Mouse (Mus musculus) lung, embryonic 15.5 days (tissue): ENCODE measurements around the gene Cacna1b. TPM values are rescaled to one million over a fixed set of nuclear protein-coding genes. Genes with fewer than 3 reads are reported as not detected.

Source experiments
- ATAC-seq: fragments of 200-750 bp; cut with Nextera tagmentation; 2 replicates; pipeline ENCODE4 v1.8.0; 2017; ENCODE audit warnings: moderate number of reproducible peaks, borderline replicate concordance; ENCODE audit not compliant: low FRiP score, low TSS enrichment; ENCODE audit errors: extremely low read depth
- H3K27ac ChIP-seq: fragments of 300-500 bp; sonication (generic); 2 replicates; pipeline ENCODE4 v1.5.1; 2015; ENCODE audit warnings: moderate library complexity, mild to moderate bottlenecking, inconsistent platforms
- H3K27me3 ChIP-seq: fragments of 300-500 bp; sonication (generic); 2 replicates; pipeline ENCODE4 v1.6.1; 2015; ENCODE audit warnings: inconsistent platforms
- H3K36me3 ChIP-seq: fragments of 300-500 bp; sonication (generic); 2 replicates; pipeline ENCODE4 v1.6.1; 2015; ENCODE audit warnings: inconsistent platforms
- H3K4me1 ChIP-seq: fragments of 300-500 bp; sonication (generic); 2 replicates; pipeline ENCODE4 v1.6.1; 2015; ENCODE audit warnings: inconsistent platforms
- H3K4me2 ChIP-seq: fragments of 300-500 bp; sonication (generic); 2 replicates; pipeline ENCODE4 v1.6.1; 2015; ENCODE audit warnings: inconsistent platforms, mild to moderate bottlenecking, moderate library complexity
- H3K4me3 ChIP-seq: fragments of 300-500 bp; sonication (generic); 2 replicates; pipeline ENCODE4 v1.5.1; 2015; ENCODE audit warnings: mild to moderate bottlenecking, inconsistent platforms
- H3K9ac ChIP-seq: fragments of 300-500 bp; sonication (generic); 2 replicates; pipeline ENCODE4 v1.6.1; 2015; ENCODE audit warnings: inconsistent platforms
- H3K9me3 ChIP-seq: fragments of 300-500 bp; sonication (generic); 2 replicates; pipeline ENCODE4 v1.6.1; 2016; ENCODE audit warnings: inconsistent platforms
- WGBS: fragments of 180-500 bp; shearing (Covaris S2); methylation state at CpG from one replicate; pipeline ENCODE4 v1.1.7; 2015; 5-methylcytosine and 5-hydroxymethylcytosine counted together
- polyA plus RNA-seq: library from polyadenylated mRNA; unstranded; fragments of >200 nt; fragmentation: Nextera tagmentation; extraction: Ambion mirVana; gene quantifications from 2 replicates; pipeline ENCODE4 v1.2.1, GENCODE M21; 2015

The Cacna1b gene
- polyA plus RNA-seq, 1 experiment from 2014 or later = 0.31 TPM

DNA sequence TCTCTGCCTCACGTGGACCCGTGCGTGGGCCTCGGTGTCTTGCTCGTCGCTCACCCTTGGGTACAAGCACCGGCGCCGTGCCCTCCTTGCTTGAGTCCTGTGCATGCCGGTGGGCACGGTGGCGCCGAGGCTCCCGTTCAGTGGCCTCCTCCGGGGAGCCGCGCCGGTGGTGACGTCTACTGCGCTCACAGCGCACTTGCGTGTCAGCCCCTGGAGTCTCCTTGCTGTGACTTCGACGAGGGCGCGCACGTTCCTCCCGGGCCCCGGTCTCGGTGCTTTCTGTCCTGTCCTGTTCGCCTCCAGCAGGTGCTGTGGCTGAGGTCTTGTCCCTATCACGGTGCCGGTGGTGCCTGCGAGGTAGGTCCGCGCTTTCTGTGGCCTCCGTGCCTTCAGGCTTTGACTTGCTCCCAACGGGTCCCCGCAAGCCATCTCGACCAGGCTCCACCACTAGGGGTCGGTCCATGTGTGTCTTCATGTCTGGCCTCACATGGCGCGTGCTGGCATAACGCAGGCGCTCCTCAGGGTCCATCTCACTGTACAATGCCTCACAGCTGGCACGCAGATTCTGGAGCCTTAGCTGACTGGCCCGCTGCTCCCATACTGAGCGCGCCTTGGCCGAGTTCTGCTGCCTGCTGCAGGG lies 83.8 kb downstream of the Cacna1b start:
- H3K4me2 ChIP-seq = peak overlapping the region; percentile 60
- 17% methylated on average over 50 of the region's 50 CpGs for WGBS
- H3K4me1 ChIP-seq = peaks cover 7% of the 10 kb centered on the region; the same call in 1 of the 2 replicates
- H3K9ac ChIP-seq = no peak overlapping the region
- H3K9me3 ChIP-seq = no peaks in the 10 kb centered on the region
- H3K4me3 ChIP-seq = peak overlapping the region; percentile 19
- no peak overlapping the region for H3K27ac ChIP-seq
- peak; percentile 56 for ATAC-seq
- no peaks in the 10 kb centered on the region for H3K27me3 ChIP-seq
- H3K36me3 ChIP-seq = no peaks in the 10 kb centered on the region

GRCm38 (mm10) chr2:24678538-24678937 lies 84.4 kb downstream of the Cacna1b start:
- ATAC-seq = no peak
- peaks cover 7% of the 10 kb centered on the region; the same call in 1 of the 2 replicates for H3K4me1 ChIP-seq
- H3K9me3 ChIP-seq = no peaks in the 10 kb centered on the region
- H3K4me3 ChIP-seq = peak overlapping the region; percentile 19; the same call in 1 of the 2 replicates
- H3K9ac ChIP-seq = no peak overlapping the region
- peak overlapping the region; percentile 60 for H3K4me2 ChIP-seq
- no peaks in the 10 kb centered on the region for H3K36me3 ChIP-seq
- H3K27ac ChIP-seq = no peak overlapping the region
- no peaks in the 10 kb centered on the region for H3K27me3 ChIP-seq
- WGBS = 63% methylated on average over 5 of the region's 5 CpGs

DNA sequence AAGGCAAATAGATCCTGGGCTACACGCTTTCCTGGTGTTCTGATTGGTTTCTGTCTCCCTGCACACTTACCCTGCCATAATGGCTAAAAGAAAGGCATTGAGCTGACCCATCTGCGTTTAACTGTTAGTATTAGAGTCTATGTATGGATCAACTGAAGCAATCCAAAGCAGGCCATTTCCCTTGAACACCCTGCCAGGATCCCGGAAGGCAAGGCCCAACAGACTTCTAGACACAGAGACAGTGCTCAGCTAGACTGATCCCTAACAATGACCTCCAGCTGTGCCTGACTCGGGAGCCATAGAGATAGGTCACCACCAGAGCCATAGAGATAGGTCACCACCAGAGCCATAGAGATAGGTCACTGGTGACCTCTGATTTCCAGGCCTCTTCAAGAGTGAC lies 84.8 kb downstream of the Cacna1b start:
- Histone ChIP-seq H3K4me3 (no peak overlapping the region), H3K27ac (no peak overlapping the region), H3K27me3 (no peaks in the 10 kb centered on the region), H3K9me3 (no peaks in the 10 kb centered on the region), H3K4me1 (peaks cover 7% of the 10 kb centered on the region; the same call in 1 of the 2 replicates), H3K4me2 (no peak overlapping the region), H3K36me3 (no peaks in the 10 kb centered on the region), H3K9ac (no peak overlapping the region)
- no peak for ATAC-seq
- 71% methylated on average over 4 of the region's 4 CpGs for WGBS

DNA sequence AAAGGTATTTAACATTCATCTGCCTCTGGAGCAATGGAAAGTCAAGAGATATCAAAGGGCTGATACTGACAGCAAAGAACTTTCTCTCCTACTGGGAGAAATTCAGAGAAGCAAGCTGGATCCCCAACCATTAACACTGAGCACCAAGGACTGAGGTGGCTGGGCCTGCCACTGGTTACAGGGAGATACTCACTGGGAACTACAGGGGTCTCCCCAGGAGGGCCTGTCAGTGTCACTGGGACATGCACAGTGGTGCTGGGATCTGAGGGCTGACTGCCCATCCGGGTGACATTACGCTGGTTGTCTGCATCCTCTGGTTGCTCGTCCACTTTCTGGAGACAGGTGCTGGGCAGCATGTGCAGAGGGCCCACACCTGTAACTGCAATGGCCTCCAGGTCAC lies 85.3 kb downstream of the Cacna1b start:
- 91% methylated on average over 3 of the region's 3 CpGs for WGBS
- Histone ChIP-seq H3K9ac (no peak overlapping the region), H3K27me3 (no peaks in the 10 kb centered on the region), H3K9me3 (no peaks in the 10 kb centered on the region), H3K4me2 (no peak overlapping the region), H3K36me3 (no peaks in the 10 kb centered on the region), H3K4me3 (no peak overlapping the region), H3K27ac (no peak overlapping the region), H3K4me1 (peaks cover 7% of the 10 kb centered on the region; the same call in 1 of the 2 replicates)
- no peak for ATAC-seq

DNA sequence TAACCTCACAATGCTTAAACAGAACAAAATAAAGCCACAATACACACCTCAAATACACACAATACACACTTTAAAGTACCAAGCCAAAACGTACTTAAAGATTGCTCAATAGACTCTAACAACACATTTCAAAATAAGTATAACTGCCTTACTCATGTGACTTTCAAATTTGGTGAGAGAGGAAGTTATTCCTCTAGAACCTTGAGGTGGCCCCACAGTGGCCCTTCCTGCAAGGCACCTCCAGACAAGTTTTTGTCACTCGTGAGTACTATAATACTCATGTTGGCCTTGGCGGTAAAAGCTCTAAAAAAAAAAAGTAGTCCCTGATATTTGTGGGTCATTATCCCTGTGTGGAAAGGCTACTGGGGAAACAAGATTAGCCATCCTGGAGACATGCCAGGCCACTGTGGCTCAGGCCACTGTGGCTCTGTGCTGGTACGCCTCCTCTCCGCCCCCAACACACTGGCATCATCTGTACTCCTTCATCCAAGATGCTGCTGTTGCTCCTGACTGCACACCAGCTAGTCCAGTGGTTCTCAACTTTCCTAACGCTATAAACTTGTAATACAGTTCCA lies 88.4 kb downstream of the Cacna1b start:
- no peak overlapping the region for H3K9ac ChIP-seq
- H3K27ac ChIP-seq = no peak overlapping the region
- H3K9me3 ChIP-seq = no peaks in the 10 kb centered on the region
- ATAC-seq = no peak
- H3K4me3 ChIP-seq = no peak overlapping the region
- no peaks in the 10 kb centered on the region for H3K27me3 ChIP-seq
- H3K4me1 ChIP-seq = peaks cover 7% of the 10 kb centered on the region; the same call in 1 of the 2 replicates
- WGBS = 78% methylated on average over 6 of the region's 6 CpGs
- H3K4me2 ChIP-seq = no peak overlapping the region
- H3K36me3 ChIP-seq = no peaks in the 10 kb centered on the region

DNA sequence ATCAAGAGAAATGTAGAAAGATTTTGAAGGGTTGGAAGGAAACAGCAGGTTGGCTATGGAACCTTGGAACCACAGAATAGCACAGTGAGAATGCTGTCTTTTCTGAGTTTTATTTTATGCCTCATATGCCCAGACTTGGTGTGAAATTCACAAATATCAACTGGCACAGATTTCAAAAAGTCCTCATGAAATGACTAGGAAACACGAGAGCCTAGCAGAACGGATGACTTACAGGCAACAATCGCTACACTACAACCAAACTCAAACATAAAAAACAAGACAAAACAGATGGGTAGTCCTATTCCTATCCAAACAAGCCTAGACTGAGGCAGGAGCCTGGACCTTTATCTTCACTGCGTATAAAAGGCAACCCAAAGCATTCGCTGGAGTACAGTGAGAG lies 94.4 kb downstream of the Cacna1b start:
- H3K4me2 ChIP-seq = no peak overlapping the region
- no peaks in the 10 kb centered on the region for H3K9me3 ChIP-seq
- no peak overlapping the region for H3K27ac ChIP-seq
- no peak overlapping the region for H3K4me3 ChIP-seq
- no peaks in the 10 kb centered on the region for H3K36me3 ChIP-seq
- H3K4me1 ChIP-seq = no peaks in the 10 kb centered on the region
- 84% methylated on average over 5 of the region's 5 CpGs for WGBS
- no peak overlapping the region for H3K9ac ChIP-seq
- H3K27me3 ChIP-seq = no peaks in the 10 kb centered on the region
- no peak for ATAC-seq

DNA sequence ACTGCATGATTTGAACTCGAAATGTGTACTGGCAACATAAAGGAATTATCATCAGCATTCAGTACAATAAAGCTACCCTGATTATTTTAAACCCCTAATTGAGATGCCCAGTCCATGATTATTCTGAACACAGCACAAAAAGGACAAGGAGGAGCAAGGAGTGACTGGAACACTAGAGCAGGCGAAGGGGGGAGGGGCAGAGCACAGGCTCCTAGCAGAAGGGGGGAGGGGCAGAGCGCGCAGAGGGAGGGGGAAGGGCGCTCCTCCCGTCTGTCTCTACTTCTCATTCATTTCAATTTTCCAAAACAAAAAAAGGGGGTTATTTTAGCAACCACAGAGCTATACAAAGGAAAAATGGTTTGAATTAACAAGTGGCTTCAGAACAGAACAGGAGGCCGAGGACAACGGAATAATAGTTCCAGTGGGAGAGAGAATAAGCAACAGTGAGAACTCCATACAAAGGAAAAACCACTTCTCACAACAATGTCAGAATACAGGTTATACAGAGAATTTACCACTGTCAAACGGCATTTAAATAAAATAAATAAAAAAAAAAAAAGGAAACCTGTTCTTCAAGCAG lies 98.2 kb downstream of the Cacna1b start:
- Histone ChIP-seq H3K9me3 (no peaks in the 10 kb centered on the region), H3K9ac (no peak overlapping the region), H3K36me3 (no peaks in the 10 kb centered on the region), H3K4me3 (no peak overlapping the region), H3K4me1 (no peaks in the 10 kb centered on the region), H3K4me2 (no peak overlapping the region), H3K27ac (no peak overlapping the region), H3K27me3 (no peaks in the 10 kb centered on the region)
- ATAC-seq = no peak
- 29% methylated on average over 9 of the region's 9 CpGs for WGBS

DNA sequence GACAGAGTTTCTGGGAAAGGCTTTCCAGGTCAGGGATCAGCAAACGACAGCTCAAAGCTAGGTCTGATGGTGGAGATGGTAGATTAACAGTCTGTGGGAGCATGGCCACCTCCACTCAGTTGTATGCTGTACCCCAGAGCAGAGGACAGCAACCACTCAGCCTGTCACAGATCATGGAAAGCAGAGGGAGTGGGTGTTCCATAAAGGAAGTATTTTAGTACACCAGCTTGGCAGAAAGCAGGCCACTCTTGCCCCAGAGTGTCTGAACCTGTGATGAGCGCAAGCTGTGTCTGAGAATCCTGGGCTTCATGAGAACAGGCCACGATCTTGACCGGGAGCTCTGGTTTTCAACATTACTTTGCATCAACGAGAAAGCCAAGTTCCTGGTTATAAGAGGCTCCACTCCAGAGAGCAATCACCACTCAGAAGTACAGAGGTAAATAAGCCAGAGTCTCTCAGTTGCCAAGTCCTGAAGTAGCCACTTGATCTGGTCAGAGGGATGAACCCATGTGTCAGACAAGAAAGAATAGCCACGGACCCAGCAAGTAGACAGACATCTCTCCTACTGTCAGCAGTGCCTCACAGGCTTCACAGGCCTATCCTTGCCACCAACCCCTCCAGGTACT lies 103.7 kb downstream of the Cacna1b start:
- Histone ChIP-seq H3K36me3 (no peaks in the 10 kb centered on the region), H3K4me1 (no peaks in the 10 kb centered on the region), H3K9ac (no peak overlapping the region), H3K4me3 (no peak overlapping the region), H3K4me2 (no peak overlapping the region), H3K9me3 (no peaks in the 10 kb centered on the region), H3K27me3 (no peaks in the 10 kb centered on the region), H3K27ac (no peak overlapping the region)
- WGBS = 58% methylated on average over 6 of the region's 6 CpGs
- no peak for ATAC-seq

DNA sequence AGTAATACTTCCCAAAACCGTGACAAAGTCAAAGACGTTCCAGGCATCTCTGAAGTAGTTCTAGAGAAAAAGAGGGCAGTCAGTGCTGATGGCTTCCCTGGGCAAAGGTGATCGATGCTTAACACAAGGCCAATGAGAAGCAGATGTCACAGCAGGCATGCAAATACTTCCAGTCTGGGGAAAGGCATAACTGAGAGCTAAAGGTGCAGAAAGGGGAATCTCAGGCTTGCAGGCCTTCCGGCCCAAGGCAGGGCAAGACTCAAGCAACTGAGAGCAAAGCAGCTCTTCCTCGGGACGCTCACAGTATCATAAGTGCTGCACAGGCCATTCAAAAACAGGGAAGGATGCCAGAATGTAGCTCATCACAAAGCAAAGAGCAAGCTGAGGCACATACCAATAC lies 114.4 kb downstream of the Cacna1b start:
- no peak for ATAC-seq
- Histone ChIP-seq H3K9me3 (no peaks in the 10 kb centered on the region), H3K36me3 (no peaks in the 10 kb centered on the region), H3K9ac (no peak overlapping the region), H3K4me2 (no peak overlapping the region), H3K27me3 (no peaks in the 10 kb centered on the region), H3K4me3 (no peak overlapping the region), H3K27ac (no peak overlapping the region), H3K4me1 (no peaks in the 10 kb centered on the region)
- WGBS = 85% methylated on average over 6 of the region's 6 CpGs

DNA sequence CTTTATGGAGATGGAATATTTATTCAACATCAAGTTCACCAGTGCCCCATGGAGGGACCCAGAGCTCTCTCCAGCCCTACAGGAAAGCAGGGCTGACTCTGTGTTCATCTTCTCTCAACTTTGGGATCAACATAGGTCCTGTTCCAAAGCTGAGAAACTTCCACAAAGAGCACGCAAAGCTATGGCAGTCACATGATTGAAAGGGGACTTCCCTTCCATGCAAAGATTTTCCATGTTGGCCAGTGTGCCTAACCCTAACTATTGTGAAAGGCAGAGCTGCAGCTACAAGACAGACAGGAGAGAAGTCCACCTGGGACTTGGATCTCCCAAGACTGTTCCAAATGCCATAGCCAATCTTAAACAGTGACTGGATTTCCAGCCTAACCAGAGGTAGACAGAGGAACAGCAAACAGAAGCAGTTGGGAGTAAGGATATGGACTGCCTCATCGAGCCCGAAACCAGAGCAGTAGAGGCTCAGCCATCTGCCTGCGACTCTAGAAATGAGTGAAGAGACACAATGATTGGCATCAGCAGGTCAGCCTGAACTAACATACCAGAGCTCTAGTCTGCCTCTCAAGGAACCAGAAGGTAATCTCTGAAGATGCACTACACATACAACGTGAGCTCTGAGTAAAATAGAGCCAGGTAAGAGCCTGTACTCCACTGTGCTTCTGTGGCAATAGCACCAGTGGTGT lies 116.4 kb downstream of the Cacna1b start:
- Histone ChIP-seq H3K4me2 (no peak overlapping the region), H3K4me1 (no peaks in the 10 kb centered on the region), H3K36me3 (no peaks in the 10 kb centered on the region), H3K27me3 (no peaks in the 10 kb centered on the region), H3K4me3 (no peak overlapping the region), H3K9ac (no peak overlapping the region), H3K27ac (no peak overlapping the region), H3K9me3 (no peaks in the 10 kb centered on the region)
- ATAC-seq = no peak
- WGBS = 86% methylated on average over 5 of the region's 5 CpGs

- no peak overlapping the region for H3K4me2 ChIP-seq
- H3K9me3 ChIP-seq = no peaks in the 10 kb centered on the region
- no peak for ATAC-seq
- no peaks in the 10 kb centered on the region for H3K4me1 ChIP-seq
- no peak overlapping the region for H3K27ac ChIP-seq
- no peaks in the 10 kb centered on the region for H3K27me3 ChIP-seq
- no peak overlapping the region for H3K4me3 ChIP-seq
- H3K9ac ChIP-seq = no peak overlapping the region
- WGBS = 86% methylated on average over 7 of the region's 7 CpGs
- H3K36me3 ChIP-seq = no peaks in the 10 kb centered on the region
These were observed 120.1 kb downstream of the Cacna1b start for GRCm38 (mm10) chr2:24642834-24643233.
